Mouse (Mus musculus) midbrain, embryonic 15.5 days (tissue): ENCODE measurements around the gene Cds1. TPM values are rescaled to one million over a fixed set of nuclear protein-coding genes. Genes with fewer than 3 reads are reported as not detected.

Source experiments
- ATAC-seq: fragments of 200-750 bp; cut with Nextera tagmentation; replicated peaks from 2 replicates; pipeline ENCODE4 v1.8.0; 2017; ENCODE audit warnings: moderate TSS enrichment
- H3K27ac ChIP-seq: fragments of 300-500 bp; sonication (generic); 2 replicates; pipeline ENCODE4 v1.5.1; 2015; ENCODE audit warnings: mild to moderate bottlenecking, inconsistent platforms
- H3K27me3 ChIP-seq: fragments of 300-500 bp; sonication (generic); replicated peaks from 2 replicates; pipeline ENCODE4 v1.6.1; 2015; ENCODE audit warnings: inconsistent platforms
- H3K36me3 ChIP-seq: fragments of 300-500 bp; sonication (generic); replicated peaks from 2 replicates; pipeline ENCODE4 v1.6.1; 2015; ENCODE audit warnings: inconsistent platforms
- H3K4me1 ChIP-seq: fragments of 300-500 bp; sonication (generic); 2 replicates; pipeline ENCODE4 v1.6.1; 2015; ENCODE audit warnings: inconsistent platforms
- H3K4me2 ChIP-seq: fragments of 300-500 bp; sonication (generic); 2 replicates; pipeline ENCODE4 v1.6.1; 2015; ENCODE audit warnings: inconsistent platforms, mild to moderate bottlenecking, moderate library complexity
- H3K4me3 ChIP-seq: fragments of 300-500 bp; sonication (generic); 2 replicates; pipeline ENCODE4 v1.5.1; 2015; ENCODE audit warnings: mild to moderate bottlenecking, inconsistent platforms
- H3K9ac ChIP-seq: fragments of 300-500 bp; sonication (generic); 2 replicates; pipeline ENCODE4 v1.6.1; 2015; ENCODE audit warnings: mild to moderate bottlenecking, inconsistent platforms
- H3K9me3 ChIP-seq: fragments of 300-500 bp; sonication (generic); 2 replicates; pipeline ENCODE4 v1.6.1; 2016; ENCODE audit warnings: inconsistent platforms
- WGBS: fragments of 180-500 bp; shearing (Covaris S2); methylation state at CpG from one replicate; pipeline ENCODE4 v1.1.7; 2015; ENCODE audit warnings: mixed read lengths; 5-methylcytosine and 5-hydroxymethylcytosine counted together
- polyA plus RNA-seq: library from polyadenylated mRNA; unstranded; fragments of >200 nt; fragmentation: Nextera tagmentation; extraction: Ambion mirVana; gene quantifications from 2 replicates; pipeline ENCODE4 v1.2.1, GENCODE M21; 2015

The Cds1 gene
- polyA plus RNA-seq, 1 experiment from 2014 or later: 7.2 TPM

- Histone ChIP-seq H3K9ac (no peak overlapping the region), H3K9me3 (no peaks in the 10 kb centered on the region), H3K27ac (no peak overlapping the region), H3K36me3 (no peaks in the 10 kb centered on the region), H3K4me3 (no peak overlapping the region), H3K27me3 (no peaks in the 10 kb centered on the region; the same call in 1 of the 2 replicates), H3K4me2 (no peak overlapping the region), H3K4me1 (no peaks in the 10 kb centered on the region)
- ATAC-seq: no peak
- WGBS: 20% methylated on average over 7 of the region's 7 CpGs
Measured at GRCm38 (mm10) chr5:101819844-101820243, 54.9 kb downstream of the Cds1 start.

GRCm38 (mm10) chr5:101821052-101821451, 56.1 kb downstream of the Cds1 start:
- Histone ChIP-seq H3K9me3 (no peaks in the 10 kb centered on the region), H3K27ac (no peak overlapping the region), H3K4me2 (no peak overlapping the region), H3K4me1 (peaks cover under 1% of the 10 kb centered on the region; the same call in 1 of the 2 replicates), H3K36me3 (no peaks in the 10 kb centered on the region), H3K9ac (no peak overlapping the region), H3K27me3 (no peaks in the 10 kb centered on the region; the same call in 1 of the 2 replicates), H3K4me3 (no peak overlapping the region)
- 70% methylated on average over 8 of the region's 8 CpGs for WGBS
- no peak for ATAC-seq

GRCm38 (mm10) chr5:101821491-101822310, 56.8 kb downstream of the Cds1 start:
- ATAC-seq: no peak
- 63% methylated on average over 17 of the region's 17 CpGs for WGBS
- no peak overlapping the region for H3K4me3 ChIP-seq

GRCm38 (mm10) chr5:101822311-101822670, 57.4 kb downstream of the Cds1 start:
- Histone ChIP-seq H3K4me1 (peaks cover 11% of the 10 kb centered on the region), H3K27ac (no peak overlapping the region), H3K4me3 (no peak overlapping the region), H3K9ac (no peak overlapping the region), H3K4me2 (no peak overlapping the region), H3K9me3 (no peaks in the 10 kb centered on the region), H3K27me3 (no peaks in the 10 kb centered on the region; the same call in 1 of the 2 replicates), H3K36me3 (no peaks in the 10 kb centered on the region)
- WGBS: 50% methylated on average over 6 of the region's 6 CpGs
- no peak for ATAC-seq

More at GRCm38 (mm10) chr5:101821491-101822310, 56.8 kb downstream of the Cds1 start:
- H3K27me3 ChIP-seq: no peaks in the 10 kb centered on the region; the same call in 1 of the 2 replicates
- H3K9me3 ChIP-seq: no peaks in the 10 kb centered on the region
- H3K4me1 ChIP-seq: peaks cover 7% of the 10 kb centered on the region
- H3K9ac ChIP-seq: no peak overlapping the region
- no peaks in the 10 kb centered on the region for H3K36me3 ChIP-seq
- no peak overlapping the region for H3K4me2 ChIP-seq
- H3K27ac ChIP-seq: no peak overlapping the region

GRCm38 (mm10) chr5:101825111-101825911, 60.4 kb downstream of the Cds1 start:
- no peaks in the 10 kb centered on the region for H3K9me3 ChIP-seq
- no peak overlapping the region for H3K9ac ChIP-seq
- no peaks in the 10 kb centered on the region for H3K36me3 ChIP-seq
- no peak overlapping the region for H3K27ac ChIP-seq
- ATAC-seq: no peak
- H3K4me1 ChIP-seq: peaks cover 11% of the 10 kb centered on the region
- no peaks in the 10 kb centered on the region; the same call in 1 of the 2 replicates for H3K27me3 ChIP-seq
- WGBS: 15% methylated on average over 13 of the region's 13 CpGs
- no peak overlapping the region for H3K4me2 ChIP-seq
- H3K4me3 ChIP-seq: no peak overlapping the region

GRCm38 (mm10) chr5:101826531-101826970, 61.6 kb downstream of the Cds1 start:
- Histone ChIP-seq H3K4me1 (peaks cover 11% of the 10 kb centered on the region), H3K4me3 (0 out of 2 replicates have a peak overlapping the region, but pooled peaks have one; percentile 1), H3K4me2 (peak overlapping the region; percentile 31), H3K9ac (no peak overlapping the region), H3K36me3 (0 out of 2 replicates have a peak, but pooled peaks cover 4% of the 10 kb centered on the region), H3K27me3 (no peaks in the 10 kb centered on the region; the same call in 1 of the 2 replicates), H3K27ac (0 out of 2 replicates have a peak overlapping the region, but pooled peaks have one; percentile 1), H3K9me3 (no peaks in the 10 kb centered on the region)
- peak; percentile 81 for ATAC-seq
- 4% methylated on average over 15 of the region's 15 CpGs for WGBS

GRCm38 (mm10) chr5:101827477-101827876, 62.5 kb downstream of the Cds1 start:
- no peak overlapping the region for H3K27ac ChIP-seq
- H3K4me2 ChIP-seq: no peak overlapping the region
- 46% methylated on average over 12 of the region's 12 CpGs for WGBS
- 0 out of 2 replicates have a peak, but pooled peaks cover 7% of the 10 kb centered on the region for H3K36me3 ChIP-seq
- peaks cover 11% of the 10 kb centered on the region for H3K4me1 ChIP-seq
- no peak overlapping the region for H3K9ac ChIP-seq
- no peak overlapping the region for H3K4me3 ChIP-seq
- H3K27me3 ChIP-seq: no peaks in the 10 kb centered on the region; the same call in 1 of the 2 replicates
- no peak for ATAC-seq
- H3K9me3 ChIP-seq: no peaks in the 10 kb centered on the region

- no peak overlapping the region for H3K27ac ChIP-seq
- 82% methylated on average over 3 of the region's 3 CpGs for WGBS
- no peak for ATAC-seq
Measured at GRCm38 (mm10) chr5:101828932-101829331, 64.0 kb downstream of the Cds1 start.

GRCm38 (mm10) chr5:101830180-101830579, 65.2 kb downstream of the Cds1 start:
- WGBS: 85% methylated on average over 8 of the region's 8 CpGs
- H3K4me3 ChIP-seq: no peak overlapping the region
- H3K27me3 ChIP-seq: no peaks in the 10 kb centered on the region
- H3K9ac ChIP-seq: no peak overlapping the region
- H3K36me3 ChIP-seq: peaks cover 18% of the 10 kb centered on the region; the same call in 1 of the 2 replicates
- H3K4me2 ChIP-seq: no peak overlapping the region
- peaks cover 11% of the 10 kb centered on the region for H3K4me1 ChIP-seq
- no peak for ATAC-seq
- no peaks in the 10 kb centered on the region for H3K9me3 ChIP-seq
- no peak overlapping the region for H3K27ac ChIP-seq

More at GRCm38 (mm10) chr5:101828932-101829331, 64.0 kb downstream of the Cds1 start:
- Histone ChIP-seq H3K36me3 (peaks cover 13% of the 10 kb centered on the region; the same call in 1 of the 2 replicates), H3K9ac (no peak overlapping the region), H3K4me2 (no peak overlapping the region), H3K27me3 (no peaks in the 10 kb centered on the region; the same call in 1 of the 2 replicates), H3K4me1 (peaks cover 11% of the 10 kb centered on the region), H3K9me3 (no peaks in the 10 kb centered on the region), H3K4me3 (no peak overlapping the region)

- no peak overlapping the region for H3K27ac ChIP-seq
- H3K4me2 ChIP-seq: no peak overlapping the region
- H3K9ac ChIP-seq: no peak overlapping the region
- no peaks in the 10 kb centered on the region for H3K9me3 ChIP-seq
- ATAC-seq: no peak
- peaks cover under 1% of the 10 kb centered on the region; the same call in 1 of the 2 replicates for H3K4me1 ChIP-seq
- WGBS: 92% methylated on average over 6 of the region's 6 CpGs
- H3K27me3 ChIP-seq: no peaks in the 10 kb centered on the region
- H3K36me3 ChIP-seq: peaks cover 29% of the 10 kb centered on the region; the same call in 1 of the 2 replicates
- H3K4me3 ChIP-seq: no peak overlapping the region
Measured at GRCm38 (mm10) chr5:101832042-101832441, 67.1 kb downstream of the Cds1 start.

GRCm38 (mm10) chr5:101832991-101833390, 68.1 kb downstream of the Cds1 start:
- H3K4me2 ChIP-seq: no peak overlapping the region
- H3K4me3 ChIP-seq: no peak overlapping the region
- H3K9me3 ChIP-seq: no peaks in the 10 kb centered on the region
- no peaks in the 10 kb centered on the region for H3K4me1 ChIP-seq
- H3K27ac ChIP-seq: no peak overlapping the region
- H3K36me3 ChIP-seq: peaks cover 37% of the 10 kb centered on the region
- WGBS: 94% methylated on average over 5 of the region's 5 CpGs
- H3K27me3 ChIP-seq: no peaks in the 10 kb centered on the region
- no peak for ATAC-seq
- H3K9ac ChIP-seq: no peak overlapping the region

GRCm38 (mm10) chr5:101833875-101834274, 68.9 kb downstream of the Cds1 start:
- Histone ChIP-seq H3K36me3 (peaks cover 44% of the 10 kb centered on the region), H3K27me3 (no peaks in the 10 kb centered on the region), H3K27ac (no peak overlapping the region)

More at GRCm38 (mm10) chr5:101833875-101834274, 68.9 kb downstream of the Cds1 start:
- H3K4me1 ChIP-seq: no peaks in the 10 kb centered on the region
- ATAC-seq: no peak
- H3K9ac ChIP-seq: no peak overlapping the region
- H3K9me3 ChIP-seq: no peaks in the 10 kb centered on the region
- H3K4me2 ChIP-seq: no peak overlapping the region
- 67% methylated on average over 8 of the region's 8 CpGs for WGBS
- no peak overlapping the region for H3K4me3 ChIP-seq
